Mouse (Mus musculus) E14TG2a.4 (cell line): ENCODE results near the gene Slc25a18.

ENCODE experiments used
- CTCF ChIP-seq: conservative IDR thresholded peaks from 2 replicates; pipeline ENCODE4 v1.5.1; 2014; ENCODE audit warnings: low read length
- NANOG ChIP-seq: IDR thresholded peaks from 2 replicates; pipeline ENCODE4 v1.6.1; 2014; ENCODE audit warnings: borderline replicate concordance, low read length, mixed read lengths

GRCm38 (mm10) chr6:120835474-120836374 lies 62.3 kb downstream of the Slc25a18 start, which contains the start of gene Bcl2l13:
- TF ChIP-seq CTCF (no peak), NANOG (no peak)
